Mouse (Mus musculus): ENCODE results near the gene Nkx6-2. TPM values are rescaled to one million over a fixed set of nuclear protein-coding genes. Genes with fewer than 3 reads are reported as not detected.

Nkx6-2 gene
- polyA plus RNA-seq, 1 experiment from 2014 or later = not detected

DNA sequence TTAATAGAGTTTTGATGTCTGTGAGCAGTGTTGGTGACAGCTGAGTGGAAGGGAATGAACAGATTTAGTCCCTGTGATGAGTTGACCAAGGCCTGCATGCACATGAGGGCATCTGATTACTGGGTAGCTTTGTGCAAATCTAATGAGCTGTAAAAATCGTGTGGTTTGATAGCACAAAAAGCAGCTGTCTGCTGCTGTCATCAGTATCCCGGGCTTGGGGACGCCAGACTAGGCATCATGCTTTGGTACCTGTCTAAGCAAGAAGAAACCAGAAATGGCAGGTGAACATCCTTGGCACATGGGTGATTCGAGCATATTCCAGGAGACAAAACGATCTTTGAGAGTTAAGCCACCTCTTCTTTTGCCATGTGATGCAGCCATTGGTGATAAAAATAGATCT is 26.3 kb downstream of the Nkx6-2 start:
- no peak overlapping the region for H3K4me2 ChIP-seq (ENCODE audit: low read depth, low read length)
- no peaks in the 10 kb centered on the region for H3K27me3 ChIP-seq (ENCODE audit: control insufficient read depth, insufficient read depth, low read depth, low read length)
- H3K4me1 ChIP-seq (ENCODE audit: control insufficient read depth, low read depth, low read length) = no peaks in the 10 kb centered on the region
- ATAC-seq (ENCODE audit: low read depth) = no peak
- no peak overlapping the region for H3K4me3 ChIP-seq (ENCODE audit: low read depth, low read length)
- H3K9me3 ChIP-seq (replicated peaks; ENCODE audit: control insufficient read depth, low read length) = no peaks in the 10 kb centered on the region
- WGBS (ENCODE audit: insufficient replicate concordance) = 62% methylated on average over 5 of the region's 5 CpGs
- H3K36me3 ChIP-seq (ENCODE audit: control insufficient read depth, insufficient read depth) = no peaks in the 10 kb centered on the region
- H3K27ac ChIP-seq (ENCODE audit: low read length) = no peak overlapping the region
- no peak overlapping the region for H3K9ac ChIP-seq (ENCODE audit: low read depth, low read length)

DNA sequence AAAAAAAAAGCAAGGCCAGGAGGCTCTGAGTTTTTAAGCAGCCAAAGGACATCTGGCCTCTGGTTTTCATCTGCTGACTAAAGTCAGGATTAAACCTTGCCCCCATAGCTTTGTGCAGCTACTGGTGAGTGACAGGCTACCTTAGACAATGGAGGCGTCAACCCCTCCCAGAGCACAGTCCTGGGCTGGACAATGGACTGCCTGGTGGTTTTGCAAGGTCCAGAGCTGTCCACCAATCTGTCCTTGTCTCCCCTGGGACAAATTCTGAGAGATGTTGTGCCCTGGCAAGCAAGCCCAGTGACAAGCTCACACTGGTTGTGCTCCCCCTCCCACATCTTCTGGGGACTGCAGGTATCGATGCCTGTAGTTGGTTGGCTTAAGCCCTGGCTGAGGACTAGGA is 31.1 kb downstream of the Nkx6-2 start:
- H3K36me3 ChIP-seq (ENCODE audit: control insufficient read depth, insufficient read depth) = no peaks in the 10 kb centered on the region
- H3K4me3 ChIP-seq (ENCODE audit: low read depth, low read length) = no peak overlapping the region
- 73% methylated on average over 2 of the region's 2 CpGs for WGBS (ENCODE audit: insufficient replicate concordance)
- H3K4me2 ChIP-seq (ENCODE audit: low read depth, low read length) = no peak overlapping the region
- H3K4me1 ChIP-seq (ENCODE audit: control insufficient read depth, low read depth, low read length) = no peaks in the 10 kb centered on the region
- no peak overlapping the region for H3K9ac ChIP-seq (ENCODE audit: low read depth, low read length)
- no peak overlapping the region for H3K27ac ChIP-seq (ENCODE audit: low read length)
- no peak for ATAC-seq (ENCODE audit: low read depth)
- H3K27me3 ChIP-seq (ENCODE audit: control insufficient read depth, insufficient read depth, low read depth, low read length) = no peaks in the 10 kb centered on the region
- no peaks in the 10 kb centered on the region for H3K9me3 ChIP-seq (replicated peaks; ENCODE audit: control insufficient read depth, low read length)

DNA sequence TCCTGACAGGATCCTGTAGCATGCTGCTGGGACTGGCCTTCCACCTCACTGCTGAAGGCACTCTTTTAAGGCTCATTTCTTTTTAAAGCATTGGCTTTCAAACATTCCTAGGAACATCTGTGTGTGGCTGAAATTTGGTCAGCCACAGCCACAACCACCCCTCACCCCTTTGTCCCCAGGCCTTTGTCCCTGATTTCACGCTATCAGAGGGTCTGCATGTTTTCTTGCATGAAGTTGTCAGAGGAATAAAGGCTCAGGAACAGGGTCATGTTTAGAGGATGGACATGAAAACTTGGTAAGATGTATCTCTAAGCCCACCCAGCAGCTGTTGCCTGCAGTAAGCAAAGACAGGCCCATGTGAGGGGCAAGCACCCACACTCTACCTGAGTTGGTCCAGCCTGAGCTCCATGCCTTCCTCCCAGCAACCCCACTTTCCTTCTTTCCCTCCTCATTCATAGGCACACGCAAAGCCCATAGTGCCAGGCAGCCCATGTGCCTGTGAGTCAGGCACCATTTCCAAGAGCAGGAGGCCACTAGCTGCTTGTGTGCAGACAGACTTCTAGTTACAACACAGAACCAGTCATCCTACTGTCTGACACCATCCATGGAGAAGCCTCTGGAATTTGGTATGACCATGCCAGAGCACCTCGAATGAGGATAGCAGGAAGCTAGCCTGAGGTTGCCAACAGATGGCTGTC is 32.4 kb downstream of the Nkx6-2 start:
- no peak overlapping the region for H3K4me3 ChIP-seq (ENCODE audit: low read depth, low read length)
- no peak overlapping the region for H3K9ac ChIP-seq (ENCODE audit: low read depth, low read length)
- ATAC-seq (ENCODE audit: low read depth) = no peak
- H3K27me3 ChIP-seq (ENCODE audit: control insufficient read depth, insufficient read depth, low read depth, low read length) = no peaks in the 10 kb centered on the region
- H3K36me3 ChIP-seq (ENCODE audit: control insufficient read depth, insufficient read depth) = no peaks in the 10 kb centered on the region
- no peak overlapping the region for H3K4me2 ChIP-seq (ENCODE audit: low read depth, low read length)
- no peak overlapping the region for H3K27ac ChIP-seq (ENCODE audit: low read length)
- H3K9me3 ChIP-seq (replicated peaks; ENCODE audit: control insufficient read depth, low read length) = no peaks in the 10 kb centered on the region
- H3K4me1 ChIP-seq (ENCODE audit: control insufficient read depth, low read depth, low read length) = no peaks in the 10 kb centered on the region
- 54% methylated on average over 3 of the region's 3 CpGs for WGBS (ENCODE audit: insufficient replicate concordance)

DNA sequence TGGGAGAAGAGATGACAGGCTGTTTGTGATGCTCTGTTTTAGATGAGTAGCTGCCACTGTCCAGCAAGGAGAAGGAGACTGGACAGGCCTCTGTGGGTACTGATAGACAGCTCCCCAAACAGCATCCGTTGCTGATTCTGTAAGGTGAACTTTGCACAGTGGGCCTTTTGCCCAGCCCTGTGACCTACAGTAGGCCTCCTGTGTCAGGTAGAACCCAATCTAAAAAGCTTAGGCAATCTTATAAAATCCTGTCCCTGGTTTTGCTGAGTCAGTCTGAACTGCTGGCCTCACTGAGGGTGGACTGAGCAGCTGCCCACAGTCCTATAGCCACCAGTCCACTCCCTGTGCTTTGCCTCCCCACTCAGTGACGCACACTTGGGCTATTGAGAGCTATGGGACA is 35.3 kb downstream of the Nkx6-2 start:
- H3K9ac ChIP-seq (ENCODE audit: low read depth, low read length) = no peak overlapping the region
- no peak overlapping the region for H3K27ac ChIP-seq (ENCODE audit: low read length)
- no peak overlapping the region for H3K4me3 ChIP-seq (ENCODE audit: low read depth, low read length)
- H3K36me3 ChIP-seq (ENCODE audit: control insufficient read depth, insufficient read depth) = no peaks in the 10 kb centered on the region
- no peaks in the 10 kb centered on the region for H3K27me3 ChIP-seq (ENCODE audit: control insufficient read depth, insufficient read depth, low read depth, low read length)
- WGBS (ENCODE audit: insufficient replicate concordance) = 61% methylated on average over 2 of the region's 2 CpGs
- H3K9me3 ChIP-seq (replicated peaks; ENCODE audit: control insufficient read depth, low read length) = no peaks in the 10 kb centered on the region
- H3K4me2 ChIP-seq (ENCODE audit: low read depth, low read length) = no peak overlapping the region
- ATAC-seq (ENCODE audit: low read depth) = peak; percentile 67
- H3K4me1 ChIP-seq (ENCODE audit: control insufficient read depth, low read depth, low read length) = no peaks in the 10 kb centered on the region

DNA sequence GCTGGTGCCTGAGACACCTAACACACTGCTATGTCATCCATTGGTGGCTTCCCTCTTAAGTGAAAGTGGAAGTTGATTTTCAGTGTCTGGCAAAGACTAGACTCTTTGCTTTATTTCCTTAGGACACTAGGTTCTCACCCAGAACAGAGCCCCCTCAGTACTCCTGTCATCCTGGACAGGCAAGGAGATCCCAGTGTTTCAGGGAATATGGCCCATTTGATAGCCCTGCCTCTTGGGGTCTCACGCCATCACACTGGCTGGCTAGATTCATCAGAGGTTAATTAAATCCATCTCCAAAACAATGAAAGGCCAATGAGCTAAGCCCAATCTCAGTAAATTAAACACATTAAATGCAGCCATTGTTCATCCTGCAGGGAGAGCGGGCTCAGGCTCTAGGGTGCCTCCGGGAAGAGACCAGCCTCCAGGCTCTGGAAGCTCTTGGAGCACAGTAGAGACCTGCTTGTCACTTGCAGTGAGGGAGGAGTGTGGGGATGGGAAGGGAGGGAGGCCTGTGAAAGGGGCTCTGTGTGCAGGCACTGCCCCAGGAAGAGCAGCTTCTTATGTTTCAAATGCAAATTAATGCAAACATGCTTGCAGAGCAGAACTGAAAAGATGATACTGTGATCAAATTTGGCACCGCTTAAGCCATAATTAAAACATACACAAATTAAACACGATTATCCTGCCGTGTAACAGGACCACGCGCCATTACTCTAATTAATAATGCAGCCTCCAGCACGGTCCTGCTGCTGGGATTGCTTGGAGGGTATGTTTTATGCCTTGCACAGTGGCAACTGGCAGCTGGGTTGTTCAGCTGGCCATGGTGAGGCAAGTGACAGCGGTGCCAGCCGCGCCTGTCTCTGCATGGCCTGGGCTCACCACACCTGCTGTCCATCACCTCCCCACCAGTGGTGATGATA is 37.6 kb downstream of the Nkx6-2 start:
- WGBS (ENCODE audit: insufficient replicate concordance) = 75% methylated on average over 12 of the region's 12 CpGs
- no peaks in the 10 kb centered on the region for H3K4me1 ChIP-seq (ENCODE audit: control insufficient read depth, low read depth, low read length)
- H3K27ac ChIP-seq (ENCODE audit: low read length) = no peak overlapping the region
- no peak for ATAC-seq (ENCODE audit: low read depth)
- no peaks in the 10 kb centered on the region for H3K9me3 ChIP-seq (replicated peaks; ENCODE audit: control insufficient read depth, low read length)
- no peaks in the 10 kb centered on the region for H3K36me3 ChIP-seq (ENCODE audit: control insufficient read depth, insufficient read depth)
- no peak overlapping the region for H3K4me3 ChIP-seq (ENCODE audit: low read depth, low read length)
- H3K9ac ChIP-seq (ENCODE audit: low read depth, low read length) = no peak overlapping the region
- H3K4me2 ChIP-seq (ENCODE audit: low read depth, low read length) = no peak overlapping the region
- H3K27me3 ChIP-seq (ENCODE audit: control insufficient read depth, insufficient read depth, low read depth, low read length) = no peaks in the 10 kb centered on the region

DNA sequence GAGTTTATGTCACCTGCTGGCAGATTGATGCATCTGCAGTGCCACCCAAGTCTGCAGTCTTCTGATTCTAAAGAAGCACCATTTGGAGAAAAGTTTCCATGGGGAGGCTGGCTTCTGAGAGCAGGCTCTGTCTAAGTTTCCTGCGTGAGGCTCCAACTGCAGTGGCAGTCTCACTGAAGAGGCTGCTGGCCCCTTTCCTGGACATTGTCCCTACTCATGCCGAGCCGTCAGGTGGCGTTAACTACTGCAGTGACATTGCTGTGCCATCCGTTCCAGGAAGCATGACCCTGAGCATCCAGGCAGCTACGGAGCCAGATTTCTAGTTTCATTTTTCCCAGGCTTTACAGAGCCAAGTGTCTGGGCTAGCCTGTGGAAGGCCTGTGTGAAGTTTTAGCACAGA is 41.2 kb downstream of the Nkx6-2 start:
- Histone ChIP-seq H3K36me3 (ENCODE audit: control insufficient read depth, insufficient read depth) (no peaks in the 10 kb centered on the region), H3K9me3 (replicated peaks; ENCODE audit: control insufficient read depth, low read length) (no peaks in the 10 kb centered on the region), H3K4me3 (ENCODE audit: low read depth, low read length) (no peak overlapping the region), H3K27ac (ENCODE audit: low read length) (no peak overlapping the region), H3K4me1 (ENCODE audit: control insufficient read depth, low read depth, low read length) (no peaks in the 10 kb centered on the region), H3K4me2 (ENCODE audit: low read depth, low read length) (no peak overlapping the region), H3K9ac (ENCODE audit: low read depth, low read length) (no peak overlapping the region), H3K27me3 (ENCODE audit: control insufficient read depth, insufficient read depth, low read depth, low read length) (no peaks in the 10 kb centered on the region)
- 67% methylated on average over 6 of the region's 6 CpGs for WGBS (ENCODE audit: insufficient replicate concordance)
- ATAC-seq (ENCODE audit: low read depth) = no peak

DNA sequence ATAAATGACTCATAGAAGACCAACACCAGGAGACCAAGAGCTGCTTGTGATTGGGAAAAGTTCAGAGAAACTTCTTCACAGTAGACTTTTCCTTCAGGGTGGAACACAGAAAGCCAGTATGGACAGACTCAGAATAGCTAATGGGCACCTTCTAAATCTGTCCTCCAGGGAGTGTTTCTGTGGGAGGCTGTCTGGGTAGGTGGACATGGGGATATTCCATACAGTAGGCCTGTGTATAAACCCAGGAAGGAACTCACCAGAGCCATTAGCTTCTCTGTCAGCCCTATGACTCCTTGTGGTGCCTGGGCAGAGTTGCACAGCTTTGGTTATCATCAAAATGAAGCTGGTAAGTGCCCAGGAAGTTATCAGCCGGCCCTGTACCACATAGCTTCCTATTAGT is 42.0 kb downstream of the Nkx6-2 start:
- Histone ChIP-seq H3K4me3 (ENCODE audit: low read depth, low read length) (no peak overlapping the region), H3K36me3 (ENCODE audit: control insufficient read depth, insufficient read depth) (no peaks in the 10 kb centered on the region)
- ATAC-seq (ENCODE audit: low read depth) = no peak

DNA sequence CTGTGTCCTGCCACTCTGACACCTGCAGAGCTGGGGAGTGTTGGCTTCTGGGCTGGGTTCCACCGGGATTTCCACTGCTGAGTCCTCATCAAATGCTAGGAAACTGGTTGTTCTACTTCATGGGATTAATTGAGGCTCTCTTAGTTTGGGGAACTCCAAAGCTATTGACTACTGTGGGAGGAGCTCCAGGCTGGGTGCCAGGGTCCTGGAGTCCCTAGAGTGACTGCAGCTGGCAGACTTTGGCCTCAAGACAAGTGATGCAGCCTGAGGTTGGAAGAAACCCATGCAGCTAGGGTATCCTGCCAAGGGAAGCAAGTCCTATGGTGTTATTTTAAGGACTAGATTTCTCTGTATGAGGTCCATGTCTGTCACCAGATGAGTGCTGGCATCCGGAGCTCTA is 44.1 kb downstream of the Nkx6-2 start:
- no peak for ATAC-seq (ENCODE audit: low read depth)
- Histone ChIP-seq H3K27ac (ENCODE audit: low read length) (no peak overlapping the region), H3K9ac (ENCODE audit: low read depth, low read length) (no peak overlapping the region), H3K36me3 (ENCODE audit: control insufficient read depth, insufficient read depth) (no peaks in the 10 kb centered on the region), H3K4me1 (ENCODE audit: control insufficient read depth, low read depth, low read length) (no peaks in the 10 kb centered on the region), H3K4me3 (ENCODE audit: low read depth, low read length) (no peak overlapping the region), H3K9me3 (replicated peaks; ENCODE audit: control insufficient read depth, low read length) (no peaks in the 10 kb centered on the region), H3K27me3 (ENCODE audit: control insufficient read depth, insufficient read depth, low read depth, low read length) (no peaks in the 10 kb centered on the region), H3K4me2 (ENCODE audit: low read depth, low read length) (no peak overlapping the region)
- WGBS (ENCODE audit: insufficient replicate concordance) = 64% methylated on average over 2 of the region's 2 CpGs

More for the DNA sequence above, 42.0 kb downstream of the Nkx6-2 start:
- Histone ChIP-seq H3K4me1 (ENCODE audit: control insufficient read depth, low read depth, low read length) (no peaks in the 10 kb centered on the region), H3K9me3 (replicated peaks; ENCODE audit: control insufficient read depth, low read length) (no peaks in the 10 kb centered on the region), H3K27ac (ENCODE audit: low read length) (no peak overlapping the region), H3K27me3 (ENCODE audit: control insufficient read depth, insufficient read depth, low read depth, low read length) (no peaks in the 10 kb centered on the region), H3K9ac (ENCODE audit: low read depth, low read length) (no peak overlapping the region), H3K4me2 (ENCODE audit: low read depth, low read length) (no peak overlapping the region)
- WGBS (ENCODE audit: insufficient replicate concordance) = 24% methylated on average over 1 of the region's 1 CpGs

DNA sequence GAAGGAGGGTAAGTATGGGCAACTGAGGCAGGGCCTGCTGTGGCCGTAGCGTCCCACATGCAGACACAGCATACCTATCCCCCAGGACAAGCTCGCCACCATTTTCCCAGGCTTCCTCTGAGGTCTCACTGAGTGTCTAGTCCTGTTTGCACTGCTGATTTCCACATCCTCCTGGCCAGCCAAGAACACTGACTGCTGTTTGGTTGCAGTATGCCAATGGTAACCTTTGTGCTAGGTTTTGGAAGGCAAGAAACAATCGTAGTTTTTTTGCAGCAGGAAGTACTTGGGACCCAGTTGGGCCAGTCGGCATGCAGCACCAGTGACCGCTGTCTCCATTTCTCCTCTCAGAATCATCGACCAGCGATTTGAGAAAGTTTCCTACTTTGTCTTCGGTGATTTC is 44.8 kb downstream of the Nkx6-2 start:
- no peaks in the 10 kb centered on the region for H3K27me3 ChIP-seq (ENCODE audit: control insufficient read depth, insufficient read depth, low read depth, low read length)
- H3K9me3 ChIP-seq (replicated peaks; ENCODE audit: control insufficient read depth, low read length) = no peaks in the 10 kb centered on the region
- H3K9ac ChIP-seq (ENCODE audit: low read depth, low read length) = no peak overlapping the region
- no peaks in the 10 kb centered on the region for H3K36me3 ChIP-seq (ENCODE audit: control insufficient read depth, insufficient read depth)
- H3K4me1 ChIP-seq (ENCODE audit: control insufficient read depth, low read depth, low read length) = no peaks in the 10 kb centered on the region
- no peak for ATAC-seq (ENCODE audit: low read depth)
- H3K27ac ChIP-seq (ENCODE audit: low read length) = no peak overlapping the region
- no peak overlapping the region for H3K4me3 ChIP-seq (ENCODE audit: low read depth, low read length)
- no peak overlapping the region for H3K4me2 ChIP-seq (ENCODE audit: low read depth, low read length)
- 72% methylated on average over 9 of the region's 9 CpGs for WGBS (ENCODE audit: insufficient replicate concordance)

Measured in liver, embryonic 16.5 days (tissue).